Mouse (Mus musculus) forebrain, embryonic 14.5 days (tissue): ENCODE data around the gene Bcl7c. TPM values are rescaled to one million over a fixed set of nuclear protein-coding genes. Genes with fewer than 3 reads are reported as not detected.

Source experiments
- ATAC-seq: fragments of 200-750 bp; cut with Nextera tagmentation; 2 replicates; pipeline ENCODE4 v1.8.0; 2017; ENCODE audit warnings: mild to moderate bottlenecking, moderate library complexity
- DNase-seq: peaks from one replicate; pipeline ENCODE4 v3.0.0-alpha.2; 2015; ENCODE audit warnings: low spot score
- H3K27ac ChIP-seq: fragments of 300-500 bp; sonication (generic); 2 replicates; pipeline ENCODE4 v1.5.1; 2014; ENCODE audit warnings: low read depth, mild to moderate bottlenecking, control low read depth, low read length, moderate library complexity
- H3K27me3 ChIP-seq: fragments of 300-500 bp; sonication (generic); replicated peaks from 2 replicates; pipeline ENCODE4 v1.6.1; 2014; ENCODE audit warnings: low read length, control low read depth, mixed read lengths; ENCODE audit not compliant: control insufficient read depth, insufficient read depth
- H3K36me3 ChIP-seq: fragments of 300-500 bp; sonication (generic); 2 replicates; pipeline ENCODE4 v1.6.1; 2014; ENCODE audit warnings: low read length, control low read depth; ENCODE audit not compliant: control insufficient read depth, insufficient read depth
- H3K4me1 ChIP-seq: fragments of 300-500 bp; sonication (generic); 2 replicates; pipeline ENCODE4 v1.6.1; 2014; ENCODE audit warnings: antibody characterized with exemption, low read length, control low read depth; ENCODE audit not compliant: control insufficient read depth, insufficient read depth
- H3K4me2 ChIP-seq: fragments of 300-500 bp; sonication (generic); 2 replicates; pipeline ENCODE4 v1.6.1; 2014; ENCODE audit warnings: mild to moderate bottlenecking, control low read depth, low read length
- H3K4me3 ChIP-seq: fragments of 300-500 bp; sonication (generic); 2 replicates; pipeline ENCODE4 v1.5.1; 2014; ENCODE audit warnings: low read depth, low read length, control low read depth
- H3K9ac ChIP-seq: fragments of 300-500 bp; sonication (generic); 2 replicates; pipeline ENCODE4 v1.6.1; 2014; ENCODE audit warnings: mild to moderate bottlenecking, low read length, control low read depth, moderate library complexity
- H3K9me3 ChIP-seq: fragments of 300-500 bp; sonication (generic); replicated peaks from 2 replicates; pipeline ENCODE4 v1.6.1; 2016; ENCODE audit warnings: low read length, control low read depth, mixed read lengths; ENCODE audit not compliant: control insufficient read depth
- WGBS: fragments of 180-500 bp; shearing (Covaris S2); extraction: QIAGEN DNeasy Blood & Tissue Kit; methylation state at CpG from one replicate; pipeline ENCODE4 v1.1.7; 2014; 5-methylcytosine and 5-hydroxymethylcytosine counted together
- polyA plus RNA-seq: library from polyadenylated mRNA; unstranded; fragments of >200 nt; fragmentation: Nextera tagmentation; extraction: Ambion mirVana; gene quantifications from 2 replicates; pipeline ENCODE4 v1.2.1, GENCODE M21; 2014

Bcl7c gene
- polyA plus RNA-seq, 1 experiment from 2014 or later: 45.7 TPM

GRCm38 (mm10) chr7:127725490-127725889 lies 16.8 kb upstream of the Bcl7c start:
- ATAC-seq: no peak
- Histone ChIP-seq H3K4me1 (no peaks in the 10 kb centered on the region), H3K9me3 (no peaks in the 10 kb centered on the region), H3K27ac (no peak overlapping the region), H3K4me2 (no peak overlapping the region), H3K9ac (no peak overlapping the region), H3K4me3 (no peak overlapping the region), H3K27me3 (no peaks in the 10 kb centered on the region), H3K36me3 (no peaks in the 10 kb centered on the region)
- no peak for DNase-seq
- 43% methylated on average over 2 of the region's 2 CpGs for WGBS

- H3K27me3 ChIP-seq: no peaks in the 10 kb centered on the region
- no peaks in the 10 kb centered on the region for H3K36me3 ChIP-seq
- no peak for ATAC-seq
- peaks cover 8% of the 10 kb centered on the region for H3K4me1 ChIP-seq
- 94% methylated on average over 6 of the region's 6 CpGs for WGBS
- no peak overlapping the region for H3K4me2 ChIP-seq
- H3K9me3 ChIP-seq: no peaks in the 10 kb centered on the region
- no peak overlapping the region for H3K4me3 ChIP-seq
- no peak overlapping the region for H3K9ac ChIP-seq
- no peak overlapping the region for H3K27ac ChIP-seq
- no peak for DNase-seq
Measured at GRCm38 (mm10) chr7:127719258-127719657, 10.5 kb upstream of the Bcl7c start.

- WGBS: 93% methylated on average over 6 of the region's 6 CpGs
- H3K4me3 ChIP-seq: no peak overlapping the region
Measured at GRCm38 (mm10) chr7:127718339-127718738, 9.6 kb upstream of the Bcl7c start.

GRCm38 (mm10) chr7:127716992-127717391 lies 8.3 kb upstream of the Bcl7c start:
- Histone ChIP-seq H3K4me2 (peak overlapping the region; percentile 55), H3K9me3 (no peaks in the 10 kb centered on the region), H3K27me3 (no peaks in the 10 kb centered on the region), H3K9ac (peak overlapping the region; percentile 60), H3K36me3 (no peaks in the 10 kb centered on the region), H3K27ac (no peak overlapping the region), H3K4me3 (peak overlapping the region; percentile 34), H3K4me1 (peaks cover 11% of the 10 kb centered on the region)
- ATAC-seq (peak; percentile 54), DNase-seq (peak; percentile 48)
- WGBS: 2% methylated on average over 39 of the region's 41 CpGs

More at GRCm38 (mm10) chr7:127718339-127718738, 9.6 kb upstream of the Bcl7c start:
- Histone ChIP-seq H3K36me3 (no peaks in the 10 kb centered on the region), H3K9ac (no peak overlapping the region), H3K4me2 (no peak overlapping the region), H3K27ac (no peak overlapping the region), H3K9me3 (no peaks in the 10 kb centered on the region), H3K4me1 (peaks cover 11% of the 10 kb centered on the region), H3K27me3 (no peaks in the 10 kb centered on the region)
- no peak for ATAC-seq
- DNase-seq: no peak

GRCm38 (mm10) chr7:127714816-127715215 lies 6.1 kb upstream of the Bcl7c start:
- Histone ChIP-seq H3K9me3 (no peaks in the 10 kb centered on the region), H3K36me3 (no peaks in the 10 kb centered on the region), H3K4me3 (no peak overlapping the region), H3K27me3 (no peaks in the 10 kb centered on the region), H3K9ac (no peak overlapping the region), H3K27ac (no peak overlapping the region), H3K4me1 (peaks cover 11% of the 10 kb centered on the region), H3K4me2 (no peak overlapping the region)
- DNase-seq: no peak
- WGBS: 88% methylated on average over 4 of the region's 4 CpGs
- no peak for ATAC-seq

GRCm38 (mm10) chr7:127712461-127713385 lies 4.0 kb upstream of the Bcl7c start, which contains the start of gene Ctf1:
Gene Ctf1, plus strand, starts transcription at chr7:127712736.
- ATAC-seq (peak; percentile 60), DNase-seq (peak; percentile 92)
- WGBS: 2% methylated on average over 28 of the region's 28 CpGs
- Histone ChIP-seq H3K4me1 (peaks cover 17% of the 10 kb centered on the region), H3K27me3 (no peaks in the 10 kb centered on the region), H3K9ac (peak within 1 kb of the TSS; percentile 40; the same call in 1 of the 2 replicates), H3K36me3 (no peaks in the 10 kb centered on the region), H3K4me3 (peak within 1 kb of the TSS; percentile 22), H3K27ac (peak within 1 kb of the TSS; percentile 70; the same call in 1 of the 2 replicates), H3K9me3 (no peaks in the 10 kb centered on the region), H3K4me2 (peak within 1 kb of the TSS; percentile 50)

GRCm38 (mm10) chr7:127711456-127711855 lies 2.7 kb upstream of the Bcl7c start:
- H3K4me1 ChIP-seq: peaks cover 14% of the 10 kb centered on the region
- no peak overlapping the region for H3K4me2 ChIP-seq
- no peak overlapping the region for H3K9ac ChIP-seq
- H3K27ac ChIP-seq: no peak overlapping the region
- WGBS: 80% methylated on average over 3 of the region's 3 CpGs
- H3K4me3 ChIP-seq: no peak overlapping the region
- no peaks in the 10 kb centered on the region for H3K27me3 ChIP-seq
- H3K36me3 ChIP-seq: peaks cover under 1% of the 10 kb centered on the region; the same call in 1 of the 2 replicates
- no peaks in the 10 kb centered on the region for H3K9me3 ChIP-seq
- DNase-seq (no peak), ATAC-seq (no peak)

- Histone ChIP-seq H3K9ac (no peak overlapping the region), H3K4me2 (no peak overlapping the region), H3K36me3 (peaks cover 4% of the 10 kb centered on the region), H3K27me3 (no peaks in the 10 kb centered on the region), H3K27ac (no peak overlapping the region), H3K4me1 (peaks cover 14% of the 10 kb centered on the region), H3K4me3 (no peak overlapping the region), H3K9me3 (no peaks in the 10 kb centered on the region)
- no peak for DNase-seq
- WGBS: 88% methylated on average over 3 of the region's 3 CpGs
- no peak for ATAC-seq
Measured at GRCm38 (mm10) chr7:127711031-127711430, 2.3 kb upstream of the Bcl7c start.
